In the genomic region with DNA sequence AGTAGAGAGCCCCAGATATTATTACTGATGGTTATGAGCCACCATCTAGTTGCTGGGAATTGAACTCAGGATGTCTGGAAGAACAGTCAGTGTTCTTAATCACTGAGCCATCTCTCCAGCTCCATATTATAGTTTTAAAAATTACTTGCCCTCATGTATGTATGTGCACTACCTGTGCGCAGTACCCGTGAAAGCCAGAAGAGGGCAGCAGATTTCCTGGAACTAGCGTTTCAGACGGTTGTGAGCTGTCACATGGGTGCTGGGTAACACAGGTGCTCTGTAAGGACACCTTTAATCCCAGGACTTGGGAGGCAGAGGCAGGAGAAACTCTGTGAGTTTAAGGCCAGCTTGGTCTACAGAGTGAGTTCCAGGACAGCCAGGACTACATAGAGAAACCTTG, we compare ENCODE assay signal across 12 mouse cellular contexts.
DNase-seq lines count a peak whose midpoint lies in the region; ATAC-seq and TF ChIP-seq lines count a peak whose summit lies in the region.
"Had no signal": no experiment of that assay in that cellular context is flagged by ENCODE, and none has a peak within 500 bp of the region (broad histone marks: within the 10 kb centered on the region; RNA-seq: fewer than 3 reads in every experiment).

No protein-coding gene starts in this region.

- no peak overlapping the region for H3K27ac ChIP-seq in intestine, postnatal 0 days (ENCODE audit: low read depth, low read length)
- H3K27ac ChIP-seq in intestine, embryonic 15.5 days: no peak overlapping the region
- no peak overlapping the region for H3K27ac ChIP-seq in testis, adult 2 months (ENCODE audit: control insufficient read depth, insufficient read depth, low read depth, low read length)
- H3K27ac ChIP-seq in small intestine, adult 2 months (ENCODE audit: insufficient read depth, low read depth, low read length): no peak overlapping the region

- H3K4me1 ChIP-seq in intestine, postnatal 0 days (replicated peaks; ENCODE audit: control insufficient read depth, insufficient read depth, low read length): no peaks in the 10 kb centered on the region
- H3K4me1 ChIP-seq in intestine, embryonic 15.5 days (replicated peaks): no peaks in the 10 kb centered on the region
- H3K4me1 ChIP-seq in testis, adult 2 months (ENCODE audit: control insufficient read depth, insufficient read depth, low read length): peaks cover 5% of the 10 kb centered on the region
- no peaks in the 10 kb centered on the region for H3K4me1 ChIP-seq in small intestine, adult 2 months (ENCODE audit: control insufficient read depth, insufficient read depth, insufficient read length, low read length)
- H3K4me1 ChIP-seq: megakaryocyte, embryonic 14.5 days had no signal

- WGBS in intestine, postnatal 0 days: 97% methylated on average over 4 of the region's 4 CpGs
- 94% methylated on average over 4 of the region's 4 CpGs for WGBS in intestine, embryonic 15.5 days
- 93% methylated on average over 4 of the region's 4 CpGs for WGBS in small intestine, adult 2 months

- H3K27me3 ChIP-seq in intestine, postnatal 0 days (replicated peaks; ENCODE audit: control insufficient read depth, insufficient read depth, low read length): no peaks in the 10 kb centered on the region
- H3K27me3 ChIP-seq in intestine, embryonic 15.5 days (replicated peaks): no peaks in the 10 kb centered on the region
- no peaks in the 10 kb centered on the region for H3K27me3 ChIP-seq in testis, adult 2 months (ENCODE audit: control insufficient read depth, insufficient read depth, low read length)
- H3K27me3 ChIP-seq in small intestine, adult 2 months (ENCODE audit: control insufficient read depth, insufficient read depth, low read length): no peaks in the 10 kb centered on the region
- H3K27me3 ChIP-seq: megakaryocyte, embryonic 14.5 days had no signal

- no peaks in the 10 kb centered on the region for H3K9me3 ChIP-seq in intestine, postnatal 0 days (ENCODE audit: control insufficient read depth)
- no peaks in the 10 kb centered on the region for H3K9me3 ChIP-seq in intestine, embryonic 15.5 days

- no peak for DNase-seq in testis, postnatal 10 days (ENCODE audit: low spot score)
- peak; percentile 8 for DNase-seq in MEL-GATA-1-ER (ENCODE audit: extremely low read depth, low read depth)
- no peak for DNase-seq in adrenal gland, postnatal 4 days (ENCODE audit: low spot score in 2 of 2)
- no peak for DNase-seq in left cerebral cortex, postnatal 10 days (ENCODE audit: extremely low spot score in 1 of 2, low spot score in 2 of 2)
- DNase-seq: lung, adult 2 months; right cerebral cortex, postnatal 25 days had no signal

- TF ChIP-seq POLR2A in testis, adult 2 months (IDR thresholded peaks at IDR 0.05; ENCODE audit: control insufficient read depth, low read depth, low read length): no peak
- no peak for TF ChIP-seq POLR2A in small intestine, adult 2 months (IDR thresholded peaks at IDR 0.05; ENCODE audit: low read depth, low read length)

- H3K36me3 ChIP-seq in intestine, postnatal 0 days (ENCODE audit: control insufficient read depth, insufficient read depth): no peaks in the 10 kb centered on the region
- no peaks in the 10 kb centered on the region for H3K36me3 ChIP-seq in intestine, embryonic 15.5 days
- no peaks in the 10 kb centered on the region for H3K36me3 ChIP-seq in testis, adult 2 months (ENCODE audit: control insufficient read depth, insufficient read depth, low read length)
- no peaks in the 10 kb centered on the region for H3K36me3 ChIP-seq in small intestine, adult 2 months (ENCODE audit: control insufficient read depth, insufficient read depth, low read length)

- no peak overlapping the region for H3K4me3 ChIP-seq in intestine, postnatal 0 days (ENCODE audit: low read depth, low read length)
- no peak overlapping the region for H3K4me3 ChIP-seq in intestine, embryonic 15.5 days (replicated peaks)
- no peak overlapping the region for H3K4me3 ChIP-seq in testis, adult 2 months (ENCODE audit: control insufficient read depth, low read depth, low read length)
- no peak overlapping the region for H3K4me3 ChIP-seq in small intestine, adult 2 months (ENCODE audit: low read depth, low read length)
- H3K4me3 ChIP-seq: megakaryocyte, embryonic 14.5 days had no signal

- ATAC-seq in intestine, postnatal 0 days: no peak
- ATAC-seq in intestine, embryonic 15.5 days: no peak
- ATAC-seq: intestine, embryonic 16.5 days had no signal

- intact Hi-C loops in left cerebral cortex, postnatal 10 days (cut with DNase I): loop anchor here (5.0 kb wide), 1 partner anchor 198 kb away; no protein-coding TSS in a partner anchor

- H3K4me2 ChIP-seq in intestine, postnatal 0 days (replicated peaks; ENCODE audit: low read depth): no peak overlapping the region
- H3K4me2 ChIP-seq in intestine, embryonic 15.5 days (replicated peaks): no peak overlapping the region

- peak; percentile 36; the same call in 1 of the 2 replicates for TF ChIP-seq CTCF in intestine, postnatal 0 days (IDR thresholded peaks at IDR 0.05; ENCODE audit: low read depth)
- TF ChIP-seq CTCF in testis, adult 2 months (IDR thresholded peaks at IDR 0.05; ENCODE audit: control insufficient read depth, insufficient read depth, insufficient replicate concordance, low read depth, low read length): peak; percentile 73; the same call in 1 of the 2 replicates
- TF ChIP-seq CTCF in small intestine, adult 2 months (IDR thresholded peaks at IDR 0.05; ENCODE audit: extremely low read depth, insufficient read length, insufficient replicate concordance, low read depth, low read length): peak; percentile 33; the same call in 1 of the 2 replicates

- H3K9ac ChIP-seq in intestine, postnatal 0 days (ENCODE audit: low read depth, low read length): no peak overlapping the region
- no peak overlapping the region for H3K9ac ChIP-seq in intestine, embryonic 15.5 days
